Mouse (Mus musculus) heart, embryonic 16.5 days (tissue): ENCODE data around the gene Ripor2. TPM values are rescaled to one million over a fixed set of nuclear protein-coding genes. Genes with fewer than 3 reads are reported as not detected.
A peak's percentile ranks its signal among the peaks of the same experiment; 100 is the strongest.

Experiments
- ATAC-seq: fragments of 200-750 bp; cut with Nextera tagmentation; replicated peaks from 2 replicates; pipeline ENCODE4 v1.8.0; 2017; ENCODE audit warnings: moderate number of reproducible peaks; ENCODE audit not compliant: insufficient read depth, low FRiP score; ENCODE audit errors: extremely low read depth
- H3K27ac ChIP-seq: fragments of 300-500 bp; sonication (generic); 2 replicates; pipeline ENCODE4 v1.5.1; 2014; ENCODE audit warnings: mild to moderate bottlenecking, low read length, control low read depth, moderate library complexity
- H3K27me3 ChIP-seq: fragments of 300-500 bp; sonication (generic); 2 replicates; pipeline ENCODE4 v1.6.1; 2014; ENCODE audit warnings: low read length, mixed read lengths; ENCODE audit not compliant: control insufficient read depth, insufficient read depth
- H3K36me3 ChIP-seq: fragments of 300-500 bp; sonication (generic); 2 replicates; pipeline ENCODE4 v1.6.1; 2014; ENCODE audit not compliant: control insufficient read depth, insufficient read depth
- H3K4me1 ChIP-seq: fragments of 300-500 bp; sonication (generic); 2 replicates; pipeline ENCODE4 v1.6.1; 2014; ENCODE audit warnings: low read length, mixed read lengths; ENCODE audit not compliant: control insufficient read depth, insufficient read depth
- H3K4me2 ChIP-seq: fragments of 300-500 bp; sonication (generic); 2 replicates; pipeline ENCODE4 v1.6.1; 2014; ENCODE audit warnings: low read depth, mild to moderate bottlenecking, control low read depth, low read length
- H3K4me3 ChIP-seq: fragments of 300-500 bp; sonication (generic); 2 replicates; pipeline ENCODE4 v1.5.1; 2014; ENCODE audit warnings: mild to moderate bottlenecking, control low read depth, low read length
- H3K9ac ChIP-seq: fragments of 300-500 bp; sonication (generic); 2 replicates; pipeline ENCODE4 v1.6.1; 2014; ENCODE audit warnings: low read length, control low read depth
- H3K9me3 ChIP-seq: fragments of 300-500 bp; sonication (generic); replicated peaks from 2 replicates; pipeline ENCODE4 v1.6.1; 2016; ENCODE audit warnings: low read length; ENCODE audit not compliant: control insufficient read depth
- WGBS: fragments of 180-500 bp; shearing (Covaris S2); extraction: QIAGEN DNeasy Blood & Tissue Kit; methylation state at CpG from one replicate; pipeline ENCODE4 v1.1.7; 2014; 5-methylcytosine and 5-hydroxymethylcytosine counted together
- polyA plus RNA-seq: library from polyadenylated mRNA; unstranded; fragments of >200 nt; fragmentation: Nextera tagmentation; extraction: Ambion mirVana; gene quantifications from 2 replicates; pipeline ENCODE4 v1.2.1, GENCODE M21; 2015

The Ripor2 gene
- polyA plus RNA-seq, 1 experiment from 2014 or later = 17.3 TPM

DNA sequence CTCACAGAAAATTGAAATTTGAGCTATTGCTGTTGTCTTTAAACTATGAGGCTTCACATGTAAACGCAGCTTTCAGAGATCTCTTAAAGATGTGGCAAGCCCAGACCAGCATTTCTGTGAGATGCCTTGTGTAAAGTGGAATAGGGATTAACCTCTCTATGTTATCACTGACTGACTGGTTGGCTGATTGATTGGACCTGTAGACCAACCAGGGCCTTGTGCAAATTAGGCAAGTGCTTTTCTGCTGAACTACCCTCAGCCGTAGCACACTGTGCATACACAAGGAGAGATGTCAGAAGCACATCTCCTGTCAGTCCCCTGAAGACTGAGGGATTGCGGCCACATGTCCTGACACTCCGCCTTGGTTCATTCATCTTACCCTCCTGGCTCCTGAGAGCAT lies 29.9 kb upstream of the Ripor2 start:
- 67% methylated on average over 4 of the region's 4 CpGs for WGBS
- no peaks in the 10 kb centered on the region for H3K9me3 ChIP-seq
- H3K27me3 ChIP-seq = no peaks in the 10 kb centered on the region
- peaks cover 40% of the 10 kb centered on the region for H3K4me1 ChIP-seq
- H3K4me2 ChIP-seq = no peak overlapping the region
- no peak overlapping the region for H3K4me3 ChIP-seq
- no peak overlapping the region for H3K27ac ChIP-seq
- no peak overlapping the region for H3K9ac ChIP-seq
- no peaks in the 10 kb centered on the region for H3K36me3 ChIP-seq
- no peak for ATAC-seq

DNA sequence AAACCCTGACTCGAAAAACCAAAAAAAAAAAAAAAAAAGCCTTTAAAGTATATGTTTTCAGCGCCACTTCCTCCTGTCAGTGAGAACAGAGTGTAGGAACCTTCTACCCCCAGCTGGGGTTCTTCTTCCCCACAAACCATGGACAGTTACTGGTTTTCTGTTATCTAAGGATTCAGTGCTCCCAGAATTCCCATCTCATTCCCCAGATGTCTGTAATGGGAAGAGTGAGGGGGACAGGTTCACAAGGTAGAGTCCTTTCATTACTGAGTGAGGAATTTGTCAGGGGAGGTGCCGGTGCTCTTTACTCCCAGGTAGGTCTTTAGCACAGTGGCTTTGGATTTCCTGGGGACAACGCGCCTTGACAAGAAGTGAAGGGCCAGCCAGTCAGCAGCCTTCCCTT lies 20.6 kb upstream of the Ripor2 start:
- H3K27me3 ChIP-seq = no peaks in the 10 kb centered on the region
- no peak for ATAC-seq
- H3K4me3 ChIP-seq = no peak overlapping the region
- H3K9me3 ChIP-seq = no peaks in the 10 kb centered on the region
- WGBS = 86% methylated on average over 5 of the region's 5 CpGs
- H3K4me2 ChIP-seq = no peak overlapping the region
- no peaks in the 10 kb centered on the region for H3K36me3 ChIP-seq
- peaks cover 19% of the 10 kb centered on the region for H3K4me1 ChIP-seq
- H3K27ac ChIP-seq = no peak overlapping the region
- no peak overlapping the region for H3K9ac ChIP-seq

GRCm38 (mm10) chr13:24564706-24565105 lies 17.3 kb upstream of the Ripor2 start:
- 46% methylated on average over 8 of the region's 8 CpGs for WGBS
- peak overlapping the region; percentile 18 for H3K9ac ChIP-seq
- H3K4me1 ChIP-seq = peaks cover 32% of the 10 kb centered on the region
- H3K4me2 ChIP-seq = no peak overlapping the region
- ATAC-seq = no peak
- H3K27ac ChIP-seq = peak overlapping the region; percentile 94
- H3K36me3 ChIP-seq = no peaks in the 10 kb centered on the region
- H3K4me3 ChIP-seq = no peak overlapping the region
- no peaks in the 10 kb centered on the region for H3K9me3 ChIP-seq
- no peaks in the 10 kb centered on the region for H3K27me3 ChIP-seq

DNA sequence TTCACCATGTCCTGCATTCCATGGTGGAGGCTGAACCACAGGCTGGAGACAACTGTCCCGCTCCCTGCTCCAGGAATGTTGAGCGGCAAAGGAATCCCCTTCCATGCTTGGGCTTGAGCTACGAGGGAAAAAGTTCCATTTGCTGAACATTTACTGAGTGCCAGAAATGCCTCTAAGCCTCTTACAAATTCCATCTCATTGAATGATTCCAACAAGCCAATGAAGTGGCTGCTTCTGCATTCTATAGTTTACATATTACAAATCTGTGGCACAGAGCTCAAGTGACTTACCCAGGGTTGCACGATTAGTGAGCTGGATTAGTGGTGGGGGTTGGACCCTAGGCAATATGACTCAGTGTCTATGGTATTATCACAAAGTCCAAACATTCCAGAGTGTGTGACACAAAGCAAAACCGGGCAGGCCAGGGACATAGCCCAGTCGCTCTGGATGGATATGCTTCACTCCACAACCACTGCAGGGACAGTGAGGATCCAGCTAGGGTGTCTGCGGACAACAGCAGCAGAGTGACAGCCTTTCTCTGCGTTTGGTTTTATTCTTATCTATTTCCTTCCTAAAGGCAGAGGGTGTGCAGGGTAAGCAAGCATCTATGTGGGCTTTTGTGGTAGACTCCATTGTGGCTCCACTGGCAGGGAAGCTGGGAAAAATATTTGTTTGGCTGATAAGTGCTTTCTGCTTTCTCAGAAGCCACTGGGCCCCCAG lies 16.6 kb upstream of the Ripor2 start:
- H3K4me2 ChIP-seq = peak overlapping the region; percentile 36; the same call in 1 of the 2 replicates
- H3K9ac ChIP-seq = no peak overlapping the region; the same call in 1 of the 2 replicates
- H3K27ac ChIP-seq = peak overlapping the region; percentile 94
- peak; percentile 82 for ATAC-seq
- H3K4me1 ChIP-seq = peaks cover 36% of the 10 kb centered on the region
- no peaks in the 10 kb centered on the region for H3K9me3 ChIP-seq
- 8% methylated on average over 8 of the region's 8 CpGs for WGBS
- H3K36me3 ChIP-seq = no peaks in the 10 kb centered on the region
- H3K27me3 ChIP-seq = no peaks in the 10 kb centered on the region
- no peak overlapping the region for H3K4me3 ChIP-seq

GRCm38 (mm10) chr13:24565950-24566320 lies 16.1 kb upstream of the Ripor2 start:
- no peak overlapping the region for H3K4me3 ChIP-seq

DNA sequence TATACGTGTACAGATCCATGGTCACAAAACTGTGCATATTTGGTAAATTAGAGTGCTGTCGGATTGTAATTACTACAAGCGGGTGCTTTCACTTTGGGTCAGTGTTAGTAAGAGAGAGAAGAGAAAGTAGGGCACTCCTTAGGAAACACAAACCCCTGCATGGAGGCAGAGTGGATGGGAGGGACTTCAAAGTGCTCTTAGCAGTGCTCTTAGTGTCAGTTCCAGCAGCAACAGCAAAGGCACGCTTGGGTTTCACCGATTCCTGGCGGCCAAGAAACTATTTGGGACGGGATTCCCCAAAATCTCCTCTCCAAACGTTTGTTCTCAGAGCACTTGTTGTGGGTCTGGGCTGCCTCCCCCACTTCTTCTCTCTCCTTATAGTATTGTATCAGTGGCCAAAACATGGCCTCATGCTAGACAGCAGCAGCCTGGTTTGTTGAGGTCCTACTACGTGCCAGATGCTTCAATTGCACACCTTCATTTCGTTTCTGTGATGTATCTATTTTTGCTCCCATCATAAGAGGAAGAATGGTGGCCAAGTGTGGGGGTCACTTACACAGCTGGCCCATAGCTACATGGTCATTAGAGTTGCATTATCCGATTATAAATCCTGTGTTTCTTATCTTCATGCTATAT lies 14.7 kb upstream of the Ripor2 start:
- no peak overlapping the region for H3K4me2 ChIP-seq
- H3K27ac ChIP-seq = peak overlapping the region; percentile 94
- no peak for ATAC-seq

More at GRCm38 (mm10) chr13:24565950-24566320, 16.1 kb upstream of the Ripor2 start:
- peak; percentile 88 for ATAC-seq
- Histone ChIP-seq H3K36me3 (no peaks in the 10 kb centered on the region), H3K4me2 (peak overlapping the region; percentile 36; the same call in 1 of the 2 replicates), H3K9ac (no peak overlapping the region), H3K27ac (peak overlapping the region; percentile 94), H3K9me3 (no peaks in the 10 kb centered on the region), H3K4me1 (peaks cover 39% of the 10 kb centered on the region), H3K27me3 (no peaks in the 10 kb centered on the region)
- WGBS = 12% methylated on average over 3 of the region's 3 CpGs

DNA sequence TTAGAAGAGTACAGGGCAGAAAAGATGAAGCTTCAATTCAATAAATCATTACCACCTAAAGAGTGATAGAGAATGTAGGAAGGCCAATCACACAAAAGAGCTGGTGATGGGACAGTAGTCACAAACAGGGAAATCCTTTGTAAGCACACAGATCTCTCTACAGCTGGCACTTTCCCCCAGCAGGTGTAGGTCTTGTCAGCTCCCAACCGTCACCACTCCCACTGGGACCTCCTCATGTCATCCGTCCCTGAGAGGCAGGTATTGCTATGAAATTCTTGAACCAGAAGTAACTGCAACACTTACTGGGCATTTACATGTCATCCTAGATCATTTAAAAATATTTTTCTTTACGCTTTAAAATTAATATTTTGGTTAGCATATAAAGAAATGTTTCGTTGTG lies 12.9 kb upstream of the Ripor2 start:
- ATAC-seq = no peak
- H3K9me3 ChIP-seq = no peaks in the 10 kb centered on the region
- H3K4me2 ChIP-seq = no peak overlapping the region
- H3K4me3 ChIP-seq = no peak overlapping the region
- H3K4me1 ChIP-seq = peaks cover 36% of the 10 kb centered on the region
- no peak overlapping the region for H3K9ac ChIP-seq
- no peak overlapping the region for H3K27ac ChIP-seq
- H3K36me3 ChIP-seq = no peaks in the 10 kb centered on the region
- WGBS = 90% methylated on average over 4 of the region's 4 CpGs
- H3K27me3 ChIP-seq = no peaks in the 10 kb centered on the region

More for the DNA sequence above, 14.7 kb upstream of the Ripor2 start:
- peaks cover 39% of the 10 kb centered on the region for H3K4me1 ChIP-seq
- no peaks in the 10 kb centered on the region for H3K27me3 ChIP-seq
- WGBS = 82% methylated on average over 11 of the region's 11 CpGs
- no peaks in the 10 kb centered on the region for H3K36me3 ChIP-seq
- no peak overlapping the region for H3K4me3 ChIP-seq
- no peak overlapping the region for H3K9ac ChIP-seq
- H3K9me3 ChIP-seq = no peaks in the 10 kb centered on the region

DNA sequence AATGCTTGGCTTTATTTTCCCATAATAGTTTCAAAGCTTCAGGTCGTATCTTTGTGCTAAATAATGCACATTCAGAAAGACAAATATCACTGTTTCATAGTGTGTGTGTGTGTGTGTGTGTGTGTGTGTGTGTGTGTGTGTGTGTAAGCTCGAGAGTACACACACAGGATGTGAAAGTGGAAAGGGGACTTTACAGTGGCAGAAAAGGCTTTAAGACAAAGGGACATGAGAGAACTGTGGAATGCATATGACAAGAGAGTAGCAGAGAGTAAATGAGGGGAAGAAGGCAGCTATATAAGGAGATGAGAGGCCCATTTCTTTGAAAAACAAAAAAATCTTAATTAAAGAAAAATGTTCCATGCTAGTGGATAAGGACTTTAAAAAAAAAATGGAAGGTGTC lies 11.3 kb upstream of the Ripor2 start:
- Histone ChIP-seq H3K4me1 (peaks cover 33% of the 10 kb centered on the region), H3K27ac (no peak overlapping the region), H3K36me3 (no peaks in the 10 kb centered on the region), H3K4me2 (no peak overlapping the region), H3K4me3 (no peak overlapping the region), H3K9me3 (no peaks in the 10 kb centered on the region), H3K9ac (no peak overlapping the region), H3K27me3 (no peaks in the 10 kb centered on the region)
- no peak for ATAC-seq
- 48% methylated on average over 2 of the region's 2 CpGs for WGBS

GRCm38 (mm10) chr13:24571906-24572305 lies 10.1 kb upstream of the Ripor2 start:
- Histone ChIP-seq H3K27ac (peak overlapping the region; percentile 21; the same call in 1 of the 2 replicates), H3K4me1 (peaks cover 37% of the 10 kb centered on the region)

More at GRCm38 (mm10) chr13:24571906-24572305, 10.1 kb upstream of the Ripor2 start:
- Histone ChIP-seq H3K36me3 (no peaks in the 10 kb centered on the region), H3K9ac (no peak overlapping the region), H3K27me3 (no peaks in the 10 kb centered on the region), H3K4me3 (no peak overlapping the region), H3K9me3 (no peaks in the 10 kb centered on the region), H3K4me2 (no peak overlapping the region)
- no peak for ATAC-seq
- 59% methylated on average over 6 of the region's 6 CpGs for WGBS
